Mouse (Mus musculus) intestine, embryonic 14.5 days (tissue): ENCODE measurements at regions not wholly inside any gene's neighbourhood (a gene's known extent, or its start where the extent isn't known, plus 50 kb on each side); places are given as distances from the start of the nearest gene placed in this dataset.
"Not testable (repeated sequence)": the region's sequence is repeated elsewhere in the genome, so short reads cannot be mapped to it uniquely, and the experiment has no call there.

Experiments used
- ATAC-seq: fragments of 200-750 bp; cut with Nextera tagmentation; replicated peaks from 2 replicates; pipeline ENCODE4 v1.8.0; 2017; ENCODE audit warnings: low read depth, moderate number of reproducible peaks, moderate TSS enrichment, moderate library complexity; ENCODE audit not compliant: low FRiP score, low TSS enrichment
- DNase-seq: peaks from one replicate; pipeline ENCODE4 v3.0.0-alpha.2; 2018; ENCODE audit warnings: low spot score
- H3K27ac ChIP-seq: fragments of 300-500 bp; sonication (generic); 2 replicates; pipeline ENCODE4 v1.5.1; 2014; ENCODE audit warnings: low read depth, mild to moderate bottlenecking, control low read depth
- H3K27me3 ChIP-seq: fragments of 300-500 bp; sonication (generic); replicated peaks from 2 replicates; pipeline ENCODE4 v1.6.1; 2014; ENCODE audit warnings: low read length, control low read depth; ENCODE audit not compliant: control insufficient read depth, insufficient read depth
- H3K36me3 ChIP-seq: fragments of 300-500 bp; sonication (generic); 2 replicates; pipeline ENCODE4 v1.6.1; 2014; ENCODE audit warnings: low read length, control low read depth; ENCODE audit not compliant: control insufficient read depth, insufficient read depth
- H3K4me1 ChIP-seq: fragments of 300-500 bp; sonication (generic); replicated peaks from 2 replicates; pipeline ENCODE4 v1.6.1; 2014; ENCODE audit warnings: low read length, control low read depth, mixed read lengths; ENCODE audit not compliant: control insufficient read depth, insufficient read depth
- H3K4me2 ChIP-seq: fragments of 300-500 bp; sonication (generic); 2 replicates; pipeline ENCODE4 v1.6.1; 2014; ENCODE audit warnings: low read length
- H3K4me3 ChIP-seq: fragments of 300-500 bp; sonication (generic); 2 replicates; pipeline ENCODE4 v1.5.1; 2014; ENCODE audit warnings: low read depth, low read length, control low read depth, mixed read lengths
- H3K9ac ChIP-seq: fragments of 300-500 bp; sonication (generic); 2 replicates; pipeline ENCODE4 v1.6.1; 2014; ENCODE audit warnings: mild to moderate bottlenecking, low read length
- H3K9me3 ChIP-seq: fragments of 300-500 bp; sonication (generic); 2 replicates; pipeline ENCODE4 v1.6.1; 2016; ENCODE audit warnings: low read length, control low read depth; ENCODE audit not compliant: control insufficient read depth
- WGBS: fragments of 180-500 bp; shearing (Covaris S2); extraction: QIAGEN DNeasy Blood & Tissue Kit; methylation state at CpG from one replicate; pipeline ENCODE4 v1.1.7; 2014; 5-methylcytosine and 5-hydroxymethylcytosine counted together

GRCm38 (mm10) chr7:58448727-58449126 is 207.2 kb upstream of the Atp10a start:
- ATAC-seq (no peak), DNase-seq (no peak)
- Histone ChIP-seq H3K4me1 (no peaks in the 10 kb centered on the region), H3K9me3 (no peaks in the 10 kb centered on the region), H3K27ac (no peak overlapping the region), H3K9ac (no peak overlapping the region), H3K4me3 (no peak overlapping the region), H3K27me3 (no peaks in the 10 kb centered on the region), H3K4me2 (no peak overlapping the region), H3K36me3 (no peaks in the 10 kb centered on the region)
- 62% methylated on average over 3 of the region's 3 CpGs for WGBS

- H3K27me3 ChIP-seq, result no peaks in the 10 kb centered on the region
- no peak overlapping the region for H3K27ac ChIP-seq
- no peaks in the 10 kb centered on the region for H3K4me1 ChIP-seq
- no peak overlapping the region for H3K4me2 ChIP-seq
- no peak for ATAC-seq
- no peaks in the 10 kb centered on the region for H3K9me3 ChIP-seq
- 63% methylated on average over 1 of the region's 1 CpGs for WGBS
- no peak for DNase-seq
- H3K9ac ChIP-seq, result no peak overlapping the region
- H3K4me3 ChIP-seq, result no peak overlapping the region
- H3K36me3 ChIP-seq, result no peaks in the 10 kb centered on the region
Observed at GRCm38 (mm10) chr7:58451981-58452380, 204.0 kb upstream of the Atp10a start.

- 87% methylated on average over 3 of the region's 3 CpGs for WGBS
- H3K9me3 ChIP-seq, H3K27ac ChIP-seq, H3K4me3 ChIP-seq, H3K4me1 ChIP-seq, DNase-seq, H3K4me2 ChIP-seq, H3K27me3 ChIP-seq, H3K36me3 ChIP-seq, ATAC-seq, H3K9ac ChIP-seq: not testable (repeated sequence)
Observed at GRCm38 (mm10) chr7:58458146-58458545, 197.8 kb upstream of the Atp10a start.

- no peak overlapping the region for H3K9ac ChIP-seq
- no peak for DNase-seq
- no peak overlapping the region for H3K4me3 ChIP-seq
- no peaks in the 10 kb centered on the region for H3K27me3 ChIP-seq
- 88% methylated on average over 2 of the region's 2 CpGs for WGBS
- no peak overlapping the region for H3K27ac ChIP-seq
- ATAC-seq, result no peak
- H3K4me1 ChIP-seq, result no peaks in the 10 kb centered on the region
- no peaks in the 10 kb centered on the region for H3K36me3 ChIP-seq
- H3K4me2 ChIP-seq, result no peak overlapping the region
- no peaks in the 10 kb centered on the region for H3K9me3 ChIP-seq
Observed at GRCm38 (mm10) chr7:58460939-58461338, 195.0 kb upstream of the Atp10a start.

GRCm38 (mm10) chr7:58473150-58473549 is 182.8 kb upstream of the Atp10a start:
- Histone ChIP-seq H3K9ac (no peak overlapping the region), H3K4me1 (no peaks in the 10 kb centered on the region), H3K36me3 (no peaks in the 10 kb centered on the region), H3K4me2 (no peak overlapping the region), H3K27me3 (no peaks in the 10 kb centered on the region), H3K27ac (no peak overlapping the region), H3K4me3 (no peak overlapping the region), H3K9me3 (no peaks in the 10 kb centered on the region)
- DNase-seq (no peak), ATAC-seq (no peak)
- 56% methylated on average over 3 of the region's 3 CpGs for WGBS

GRCm38 (mm10) chr7:58475139-58475538 is 180.8 kb upstream of the Atp10a start:
- WGBS, result 68% methylated on average over 2 of the region's 2 CpGs
- no peak overlapping the region for H3K9ac ChIP-seq
- H3K36me3 ChIP-seq, result no peaks in the 10 kb centered on the region
- no peak overlapping the region for H3K4me3 ChIP-seq
- H3K27me3 ChIP-seq, result no peaks in the 10 kb centered on the region
- no peak for ATAC-seq
- H3K9me3 ChIP-seq, result no peaks in the 10 kb centered on the region
- no peaks in the 10 kb centered on the region for H3K4me1 ChIP-seq
- H3K4me2 ChIP-seq, result no peak overlapping the region
- no peak for DNase-seq
- H3K27ac ChIP-seq, result no peak overlapping the region

GRCm38 (mm10) chr7:58488250-58488649 is 167.7 kb upstream of the Atp10a start:
- no peak for ATAC-seq
- Histone ChIP-seq H3K36me3 (no peaks in the 10 kb centered on the region), H3K4me3 (no peak overlapping the region), H3K4me1 (no peaks in the 10 kb centered on the region), H3K27me3 (no peaks in the 10 kb centered on the region), H3K9ac (no peak overlapping the region), H3K4me2 (no peak overlapping the region), H3K9me3 (no peaks in the 10 kb centered on the region), H3K27ac (no peak overlapping the region)
- no peak for DNase-seq
- 72% methylated on average over 2 of the region's 2 CpGs for WGBS
